Mouse (Mus musculus) effector memory CD4-positive, alpha-beta T cell, adult 5 months (primary cell): Measurements from ENCODE around the gene Pmepa1. TPM values are rescaled to one million over a fixed set of nuclear protein-coding genes. Genes with fewer than 3 reads are reported as not detected.

Experiments
- polyA plus RNA-seq: library from polyadenylated mRNA; unstranded; fragments of 100-300 nt; shearing (Covaris generic); gene quantifications from one replicate; pipeline ENCODE4 v1.2.1, GENCODE M21; 2017

Pmepa1 gene
- polyA plus RNA-seq, result 19.2 TPM

GRCm38 (mm10) chr2:173276409-173276808 lies at the start of gene Pmepa1:
TSS of gene Pmepa1 (minus strand) at chr2:173276533.

DNA sequence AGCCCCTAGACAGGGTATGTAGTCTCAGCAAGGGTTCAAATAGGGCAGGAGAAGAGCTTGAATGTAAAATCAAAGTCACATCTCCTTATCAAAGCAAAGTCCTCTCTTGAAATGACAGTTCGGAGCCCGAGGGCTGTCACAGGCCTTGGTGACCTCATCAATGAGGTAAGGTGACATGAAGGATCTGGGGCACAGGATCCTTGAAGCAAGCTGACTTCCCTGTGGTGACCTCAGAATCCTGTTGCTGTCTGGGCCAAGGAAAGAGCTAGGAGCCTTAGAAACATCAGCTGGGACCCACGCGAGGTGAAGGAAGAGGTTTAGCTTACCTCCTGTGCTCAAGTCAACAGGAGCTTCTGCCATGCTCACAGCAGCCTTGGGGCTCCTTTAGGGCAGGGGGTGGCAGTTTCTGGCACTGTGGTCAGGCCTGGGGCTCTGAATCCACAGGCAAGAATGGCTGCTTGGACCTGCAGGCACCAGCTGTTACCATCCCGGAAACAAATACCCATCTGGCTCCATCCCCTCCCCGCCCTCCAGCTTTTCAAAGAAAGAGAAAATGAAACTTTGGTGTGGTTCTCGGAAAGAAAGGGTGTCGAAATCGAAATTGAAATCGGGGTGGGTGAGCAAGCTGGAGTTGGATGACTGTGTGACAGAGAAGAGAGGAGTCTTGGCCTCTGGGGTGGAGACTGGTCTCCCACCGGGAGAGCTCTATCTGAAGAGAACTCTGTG lies 57.8 kb downstream of the Pmepa1 start, which contains the start of gene Zbp1:
Zbp1 (minus strand) TSS at position 508 of the 726 bp plus-strand sequence.

Other genes starting within 250 kb of the Pmepa1 start
- not detected for gene Ctcfl, start 157.0 kb downstream of the Pmepa1 start, polyA plus RNA-seq
- gene Pck1, start 123.5 kb downstream of the Pmepa1 start, polyA plus RNA-seq, result not detected
- gene Zbp1, start 57.6 kb downstream of the Pmepa1 start, polyA plus RNA-seq, result 61.5 TPM
- not detected for gene 1700021F07Rik, start 246.1 kb upstream of the Pmepa1 start, polyA plus RNA-seq